Mouse (Mus musculus): ENCODE data around the gene Wdfy3.

The Wdfy3 gene

DNA sequence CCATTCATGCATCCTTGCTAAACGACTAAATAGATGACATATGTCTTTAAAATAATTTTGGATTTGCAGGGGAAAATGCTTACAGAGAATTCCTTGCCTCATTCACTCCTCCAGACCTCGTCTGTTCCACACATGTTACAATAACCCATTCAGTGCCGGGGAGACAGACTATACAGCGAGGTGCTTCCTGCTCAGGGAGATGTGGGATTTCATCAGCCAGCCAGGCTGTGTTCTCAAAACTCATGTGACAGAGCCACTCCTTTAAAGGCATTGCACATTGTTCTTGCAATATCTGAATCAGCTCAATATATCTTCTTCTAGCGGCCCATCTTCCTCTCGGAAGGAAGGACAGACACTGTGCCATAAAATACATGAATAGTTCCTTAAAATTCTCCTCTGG, 70.8 kb downstream of the Wdfy3 start:
- DNase-seq: no peak

DNA sequence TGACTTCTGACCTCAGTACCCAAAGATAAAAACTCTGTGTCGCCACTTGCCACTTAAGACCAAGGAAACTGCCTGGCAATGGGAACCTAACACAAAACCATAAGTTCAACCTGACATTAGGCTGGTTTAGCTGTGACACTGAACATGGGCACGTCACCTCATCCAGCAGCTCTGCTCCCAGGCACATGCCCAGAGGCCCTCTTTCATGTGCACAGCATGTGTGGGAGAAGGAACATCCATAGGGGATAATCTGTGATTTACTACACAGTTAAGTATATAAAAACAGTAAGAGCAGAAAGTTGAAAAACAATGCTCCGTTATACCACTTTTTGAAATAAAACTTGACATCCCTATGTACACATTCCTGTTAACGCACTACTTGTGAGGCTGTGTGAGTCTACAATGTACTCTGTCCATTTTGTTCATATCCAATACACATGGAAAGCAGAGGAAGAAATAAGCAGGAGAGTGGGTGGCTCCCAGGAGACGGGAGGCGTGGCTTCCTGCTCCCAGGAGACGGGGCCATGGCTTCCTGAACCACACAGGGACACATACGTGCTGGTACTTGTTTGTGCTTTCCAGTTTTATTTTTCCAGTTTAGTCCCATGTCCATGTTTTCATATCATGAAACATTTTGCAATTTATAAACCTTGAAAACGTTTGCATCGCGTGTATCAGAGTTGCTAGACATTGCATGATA, 73.5 kb downstream of the Wdfy3 start:
- DNase-seq: peak in 1 of 2 experiments; percentile 47

GRCm38 (mm10) chr5:101995451-101995995, 74.2 kb downstream of the Wdfy3 start:
- peak in 1 of 2 experiments; percentile 46 for DNase-seq

DNA sequence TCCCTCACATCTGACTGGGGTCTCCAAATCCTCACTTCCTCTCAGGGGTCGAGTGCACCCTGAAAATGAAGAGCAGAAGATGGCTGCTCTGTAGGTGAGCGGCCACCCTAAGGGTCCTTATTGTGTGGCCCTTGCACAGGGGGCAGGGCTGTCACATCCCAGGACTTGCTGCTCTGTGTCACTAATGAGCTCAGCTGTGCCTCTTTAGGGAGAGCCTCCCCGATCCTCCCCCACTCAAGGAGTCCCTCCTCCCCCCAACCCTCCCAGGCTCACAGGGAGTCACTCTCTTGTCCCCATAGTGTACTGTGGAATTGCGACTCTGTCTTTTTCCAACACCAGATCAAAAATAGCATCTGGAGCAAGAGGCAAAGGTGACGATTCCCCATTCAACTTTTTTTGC, 75.7 kb downstream of the Wdfy3 start:
- DNase-seq: no peak

GRCm38 (mm10) chr5:101992969-101993670, 76.6 kb downstream of the Wdfy3 start:
- peak; percentile 55 to 66 for DNase-seq

GRCm38 (mm10) chr5:101990298-101990845, 79.3 kb downstream of the Wdfy3 start:
- peak in 1 of 2 experiments; percentile 51 for DNase-seq

DNA sequence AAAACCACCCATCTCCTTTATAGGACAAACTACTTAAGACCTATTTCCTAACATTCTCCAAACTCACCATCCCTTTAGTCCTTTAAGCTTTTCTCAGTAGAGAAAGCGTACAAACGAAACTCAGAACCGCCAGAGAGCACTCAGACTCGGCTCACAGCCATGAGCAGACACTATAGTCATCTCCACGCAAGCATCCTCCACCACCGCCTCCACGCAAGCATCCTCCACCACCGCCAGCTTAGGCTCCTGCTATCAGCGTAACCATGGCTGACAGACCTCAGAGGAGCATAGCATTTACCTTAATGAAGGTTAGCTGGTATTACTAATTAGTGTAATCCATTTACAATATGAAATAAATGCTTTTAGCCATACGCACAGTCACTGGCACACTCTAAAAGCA, 81.2 kb downstream of the Wdfy3 start:
- no peak for DNase-seq

- DNase-seq: no peak
Measured at GRCm38 (mm10) chr5:101986694-101987093, 83.0 kb downstream of the Wdfy3 start.

DNA sequence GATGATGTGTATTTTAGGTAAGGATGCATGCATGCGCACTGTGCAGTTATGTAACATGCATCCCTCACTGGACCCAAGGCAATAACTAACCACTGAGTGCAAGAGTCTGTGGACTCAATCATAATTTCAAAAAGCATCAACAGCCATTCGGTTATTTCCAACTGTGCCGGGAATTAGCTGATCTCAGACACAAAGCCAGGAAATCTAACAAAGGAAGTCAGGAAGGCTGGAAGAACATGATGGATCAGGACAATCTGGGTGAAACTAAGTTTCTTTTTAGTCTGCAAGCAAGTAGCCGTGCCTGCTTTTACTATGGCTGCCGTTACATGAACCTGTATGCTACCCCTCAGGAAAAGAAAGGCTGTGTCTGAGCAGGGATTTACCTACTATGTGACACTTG, 87.5 kb downstream of the Wdfy3 start:
- peak in 1 of 2 experiments; percentile 36 for DNase-seq

DNA sequence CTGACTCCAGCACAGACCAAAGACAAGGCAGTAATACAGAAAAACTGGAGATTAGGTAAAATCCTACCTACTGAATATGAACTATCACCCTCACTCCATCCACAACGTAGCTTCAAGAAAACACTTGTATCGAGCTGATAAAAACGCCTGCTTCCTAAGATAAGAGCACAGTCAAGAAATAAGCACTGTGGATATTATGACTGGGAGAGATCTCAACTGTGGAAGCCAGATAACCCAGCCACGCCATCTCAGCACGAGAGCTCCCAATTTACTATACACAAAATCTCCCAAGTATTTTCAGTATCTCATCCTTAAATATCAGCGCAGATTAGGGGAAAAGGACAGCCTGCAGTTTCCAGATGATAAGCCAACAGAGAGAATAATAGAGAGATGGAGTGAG, 90.1 kb downstream of the Wdfy3 start:
- no peak for DNase-seq

- peak in 1 of 2 experiments; percentile 53 for DNase-seq
Measured at GRCm38 (mm10) chr5:101972594-101972993, 97.1 kb downstream of the Wdfy3 start.

GRCm38 (mm10) chr5:101968153-101968851, 101.4 kb downstream of the Wdfy3 start:
- DNase-seq: peak; percentile 57 to 60

DNA sequence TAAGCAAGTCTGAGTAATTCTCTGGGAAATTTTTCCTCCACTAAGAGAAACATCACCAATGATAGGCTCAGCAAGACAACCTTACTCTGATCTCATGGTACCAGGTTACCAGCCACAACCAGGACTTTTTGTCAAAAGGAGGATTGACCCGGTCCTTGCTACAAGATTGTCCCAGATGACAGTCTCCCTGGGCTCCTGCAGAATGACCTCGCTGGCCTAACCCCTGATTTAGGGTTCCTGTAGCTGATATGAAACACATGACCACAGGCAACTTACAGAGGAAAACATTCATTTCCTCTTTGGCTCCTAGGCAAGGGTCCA, 101.9 kb downstream of the Wdfy3 start:
- DNase-seq: no peak

- no peak for DNase-seq
Measured at GRCm38 (mm10) chr5:101962824-101963223, 106.9 kb downstream of the Wdfy3 start.

- no peak for DNase-seq
Measured at GRCm38 (mm10) chr5:101959369-101959768, 110.4 kb downstream of the Wdfy3 start.

DNA sequence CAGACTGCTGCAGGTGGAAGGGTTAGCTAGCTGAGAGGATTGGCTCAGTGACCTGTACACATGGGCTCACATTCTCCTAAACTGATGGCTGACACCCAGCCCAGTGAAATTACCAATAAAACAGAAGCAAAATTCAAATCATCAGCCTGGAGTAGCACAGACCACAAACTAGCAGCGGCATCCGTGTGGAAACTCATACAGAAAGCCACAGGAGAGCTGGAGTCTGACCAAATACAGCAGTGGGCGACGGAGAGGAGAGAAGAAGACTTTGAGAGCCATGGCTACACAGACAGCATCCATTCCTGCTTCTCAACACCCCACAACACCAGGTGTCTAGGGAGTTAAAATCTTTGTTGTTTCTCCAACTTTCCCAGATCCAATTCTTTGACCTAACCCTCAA, 110.8 kb downstream of the Wdfy3 start:
- no peak for DNase-seq

DNA sequence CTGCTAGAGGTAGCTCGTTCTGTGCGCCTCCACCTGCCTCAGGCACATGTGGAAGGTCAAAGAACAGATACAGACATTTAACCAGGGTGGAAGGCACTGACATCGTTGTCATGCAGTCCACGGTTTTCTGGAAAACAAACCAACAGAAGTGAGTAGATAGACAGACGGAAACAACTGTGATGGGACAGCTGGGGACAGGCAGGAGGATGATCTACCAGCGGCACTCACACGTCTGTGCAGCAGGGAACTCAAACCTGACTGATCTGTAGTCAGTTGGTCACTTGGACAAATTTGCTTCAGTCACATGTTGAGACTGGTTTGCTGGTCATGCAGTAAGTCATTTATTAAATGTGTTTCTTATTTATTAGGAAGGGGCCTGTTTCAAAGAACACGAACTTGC, 112.3 kb downstream of the Wdfy3 start:
- DNase-seq: no peak

DNA sequence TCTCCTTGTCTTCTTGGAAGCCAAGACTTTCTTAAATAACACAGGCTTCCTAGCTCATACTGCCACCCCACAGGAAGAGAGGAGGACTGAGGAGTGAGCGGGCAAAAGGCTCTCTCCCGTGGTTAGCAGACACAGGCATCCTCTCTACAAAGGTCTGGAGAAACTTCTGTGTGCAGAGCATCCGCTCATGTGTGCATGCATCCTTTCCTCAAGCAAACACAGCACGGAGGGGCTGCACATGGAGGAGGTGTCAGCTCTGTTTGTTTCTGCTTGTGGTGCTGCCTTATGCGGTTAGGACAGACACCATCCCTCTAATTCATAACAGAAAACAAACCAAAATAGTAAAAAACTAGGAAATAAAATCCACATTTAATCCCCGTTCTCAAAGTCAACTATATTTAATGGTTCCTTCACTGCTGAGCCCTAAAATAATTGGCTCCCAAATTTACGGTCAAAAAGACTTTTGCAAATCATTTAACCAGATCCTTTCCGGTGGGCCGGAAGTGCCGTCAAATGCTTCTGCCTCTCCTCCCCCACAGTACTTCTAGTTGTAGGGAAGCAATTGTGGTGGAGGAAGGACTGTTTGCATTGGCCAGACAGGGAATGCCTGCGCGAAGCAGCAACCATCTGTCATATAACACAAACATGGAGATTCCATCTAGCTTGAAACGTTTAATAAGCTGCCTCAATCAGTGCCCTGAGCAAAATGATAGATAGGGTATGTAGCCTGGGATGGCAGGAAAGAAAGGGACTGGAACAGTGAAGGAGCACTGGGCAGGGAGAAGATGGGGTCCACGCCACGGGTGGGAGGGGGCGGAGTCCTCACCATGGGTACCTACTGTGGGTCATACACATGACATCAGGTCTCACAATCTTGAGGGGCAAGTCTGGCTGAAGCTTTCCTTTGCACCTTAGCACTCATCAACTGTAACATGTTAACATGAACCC, 115.1 kb downstream of the Wdfy3 start:
- no peak for DNase-seq

DNA sequence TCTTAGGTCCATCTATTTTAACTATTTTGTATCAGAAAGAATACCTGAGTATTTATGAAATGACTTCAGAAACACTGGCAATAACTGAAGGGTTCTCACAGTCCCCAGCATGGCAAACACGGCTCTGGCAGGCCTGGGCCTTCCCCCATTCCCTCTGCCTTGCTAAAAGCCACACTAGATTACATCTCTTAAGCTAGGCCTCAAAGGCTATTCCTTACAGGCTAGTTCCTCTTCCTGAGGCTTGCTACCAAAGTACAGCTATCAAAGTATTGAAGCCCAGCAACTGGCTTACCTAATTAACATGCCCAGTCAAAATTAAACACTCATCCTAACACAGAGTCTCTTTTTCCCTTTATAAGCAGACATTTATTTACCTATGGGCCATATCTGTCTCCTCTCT, 117.8 kb downstream of the Wdfy3 start:
- no peak for DNase-seq

GRCm38 (mm10) chr5:101949323-101949722, 120.4 kb downstream of the Wdfy3 start:
- no peak for DNase-seq

- no peak for DNase-seq
Measured at GRCm38 (mm10) chr5:101948641-101949040, 121.1 kb downstream of the Wdfy3 start.

DNA sequence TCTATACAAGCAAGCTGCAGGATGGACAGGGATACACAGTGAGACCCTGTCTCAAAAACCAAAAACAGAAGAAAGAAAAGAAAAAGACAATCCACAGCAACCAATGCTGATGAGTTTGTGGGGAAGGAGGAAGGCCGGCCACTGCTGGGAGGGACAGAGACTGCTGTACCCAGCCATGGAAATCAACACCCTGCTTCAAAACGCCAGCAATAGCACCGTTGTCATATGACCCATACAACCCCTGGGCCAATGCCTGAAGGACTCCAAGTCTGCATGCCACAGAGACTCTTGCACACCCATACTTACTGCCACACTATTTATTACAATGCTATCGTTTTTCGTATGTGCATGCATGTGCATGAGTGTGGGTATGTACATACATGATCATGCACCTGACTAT, 124.0 kb downstream of the Wdfy3 start:
- DNase-seq: no peak
